Mouse (Mus musculus): Measurements from ENCODE around the gene Stox2.

DNA sequence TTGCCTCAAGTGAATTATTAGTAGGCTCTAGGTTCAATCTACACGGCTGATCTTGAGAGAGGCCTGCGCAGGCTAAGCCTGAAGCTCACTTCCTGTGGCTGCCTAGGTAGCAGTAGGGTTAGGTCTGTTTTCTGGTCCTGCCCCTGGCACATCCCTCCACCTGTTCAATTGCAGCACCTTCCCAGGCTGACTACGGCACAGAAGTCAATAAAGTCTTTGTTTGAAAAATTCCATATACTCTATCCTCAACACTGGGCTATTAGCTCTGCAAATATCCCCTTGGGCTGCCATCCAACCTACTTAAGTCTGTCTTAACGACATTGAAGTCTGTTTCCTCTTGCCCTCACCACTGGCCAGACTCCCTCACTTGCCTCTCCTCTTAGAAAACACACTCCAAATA, 10.8 kb downstream of the Stox2 start:
- no peak for TF ChIP-seq CTCF (IDR thresholded peaks at IDR 0.05)
- TF ChIP-seq EP300 (IDR thresholded peaks at IDR 0.05) = no peak

All from lung, postnatal 0 days (tissue).